Mouse (Mus musculus) neural tube, embryonic 11.5 days (tissue): ENCODE measurements at regions not wholly inside any gene's neighbourhood (a gene's known extent, or its start where the extent isn't known, plus 50 kb on each side); places are given as distances from the start of the nearest gene placed in this dataset.

Experiments used
- ATAC-seq: fragments of 200-750 bp; cut with Nextera tagmentation; 2 replicates; pipeline ENCODE4 v1.8.0; 2017; ENCODE audit warnings: moderate number of reproducible peaks, mild to moderate bottlenecking, moderate TSS enrichment, moderate library complexity; ENCODE audit not compliant: insufficient read depth, low FRiP score, low TSS enrichment
- DNase-seq: peaks from one replicate; pipeline ENCODE4 v3.0.0-alpha.2; 2015; ENCODE audit warnings: low spot score
- H3K27ac ChIP-seq: fragments of 300-500 bp; sonication (generic); 2 replicates; pipeline ENCODE4 v1.5.1; 2014; ENCODE audit warnings: low read depth, mild to moderate bottlenecking, low read length
- H3K27me3 ChIP-seq: fragments of 300-500 bp; sonication (generic); 2 replicates; pipeline ENCODE4 v1.6.1; 2014; ENCODE audit warnings: mild to moderate bottlenecking, low read length, mixed read lengths; ENCODE audit not compliant: control insufficient read depth, insufficient read depth
- H3K36me3 ChIP-seq: fragments of 300-500 bp; sonication (generic); 2 replicates; pipeline ENCODE4 v1.6.1; 2014; ENCODE audit warnings: mild to moderate bottlenecking, low read length, moderate library complexity, mixed read lengths; ENCODE audit not compliant: control insufficient read depth, insufficient read depth
- H3K4me1 ChIP-seq: fragments of 300-500 bp; sonication (generic); 2 replicates; pipeline ENCODE4 v1.6.1; 2014; ENCODE audit warnings: low read length, mixed read lengths; ENCODE audit not compliant: control insufficient read depth, insufficient read depth
- H3K4me2 ChIP-seq: fragments of 300-500 bp; sonication (generic); 2 replicates; pipeline ENCODE4 v1.6.1; 2014; ENCODE audit warnings: low read depth, mild to moderate bottlenecking, moderate library complexity
- H3K4me3 ChIP-seq: fragments of 300-500 bp; sonication (generic); 2 replicates; pipeline ENCODE4 v1.5.1; 2014; ENCODE audit warnings: low read depth, low read length
- H3K9ac ChIP-seq: fragments of 300-500 bp; sonication (generic); 2 replicates; pipeline ENCODE4 v1.6.1; 2014; ENCODE audit warnings: mild to moderate bottlenecking, low read length
- H3K9me3 ChIP-seq: fragments of 300-500 bp; sonication (generic); 2 replicates; pipeline ENCODE4 v1.6.1; 2016; ENCODE audit warnings: low read length; ENCODE audit not compliant: control insufficient read depth
- WGBS: fragments of 180-500 bp; shearing (Covaris S2); extraction: QIAGEN DNeasy Blood & Tissue Kit; methylation state at CpG from one replicate; pipeline ENCODE4 v1.1.7; 2014; 5-methylcytosine and 5-hydroxymethylcytosine counted together

DNA sequence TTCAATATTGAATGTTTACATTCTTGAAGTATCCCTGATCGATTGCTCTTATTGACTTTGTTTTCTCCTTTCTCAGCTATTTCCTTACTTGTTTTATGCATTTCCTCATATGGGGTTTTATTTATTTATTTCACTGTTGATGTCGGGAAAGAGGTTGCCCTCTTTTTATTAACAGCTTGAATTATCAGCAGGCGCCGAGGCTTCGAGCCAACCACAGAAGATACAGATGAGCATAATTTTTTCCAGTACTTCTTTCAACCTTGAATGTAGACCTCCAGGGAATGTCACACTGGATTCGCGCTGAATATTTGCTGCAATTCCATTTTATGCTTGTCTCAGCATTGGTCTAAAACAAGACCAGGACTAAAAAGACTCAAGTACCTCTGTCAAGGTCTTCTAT is 183.4 kb upstream of the Cntn6 start:
- no peaks in the 10 kb centered on the region for H3K9me3 ChIP-seq
- no peak overlapping the region for H3K4me3 ChIP-seq
- ATAC-seq = no peak
- H3K27me3 ChIP-seq = no peaks in the 10 kb centered on the region
- no peaks in the 10 kb centered on the region for H3K36me3 ChIP-seq
- no peak overlapping the region for H3K9ac ChIP-seq
- H3K4me1 ChIP-seq = no peaks in the 10 kb centered on the region
- WGBS = 88% methylated on average over 7 of the region's 7 CpGs
- no peak overlapping the region for H3K27ac ChIP-seq
- H3K4me2 ChIP-seq = no peak overlapping the region
- DNase-seq = no peak

- Histone ChIP-seq H3K27ac (no peak overlapping the region), H3K4me2 (no peak overlapping the region), H3K4me1 (no peaks in the 10 kb centered on the region), H3K4me3 (no peak overlapping the region), H3K36me3 (no peaks in the 10 kb centered on the region), H3K27me3 (no peaks in the 10 kb centered on the region), H3K9me3 (no peaks in the 10 kb centered on the region), H3K9ac (no peak overlapping the region)
- DNase-seq = peak; percentile 14
- peak; percentile 57; the same call in 1 of the 2 replicates for ATAC-seq
- 48% methylated on average over 3 of the region's 3 CpGs for WGBS
Measured at GRCm38 (mm10) chr6:104312993-104313392, 179.6 kb upstream of the Cntn6 start.

DNA sequence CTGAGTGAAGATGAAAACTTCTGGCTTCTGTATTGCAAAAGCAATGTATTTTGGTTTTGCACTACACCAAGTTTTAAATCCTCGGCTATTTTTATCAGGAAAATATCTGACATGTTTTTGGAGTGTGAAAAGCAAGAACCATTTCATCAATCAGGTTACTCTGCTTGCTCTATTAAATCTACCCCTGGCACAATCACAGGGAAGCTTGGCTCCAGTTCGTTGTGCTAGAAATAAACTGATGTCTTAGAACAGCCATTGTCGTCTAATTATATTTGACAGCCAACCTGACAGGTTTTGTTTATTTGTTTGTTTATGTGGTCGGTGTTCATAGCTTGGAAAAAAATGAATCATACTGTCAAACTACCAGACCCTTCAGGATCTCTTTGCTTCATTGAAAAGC is 174.1 kb upstream of the Cntn6 start:
- 88% methylated on average over 4 of the region's 4 CpGs for WGBS
- no peak for ATAC-seq
- no peak for DNase-seq
- Histone ChIP-seq H3K9me3 (no peaks in the 10 kb centered on the region), H3K4me1 (no peaks in the 10 kb centered on the region), H3K36me3 (no peaks in the 10 kb centered on the region), H3K4me3 (no peak overlapping the region), H3K27me3 (no peaks in the 10 kb centered on the region), H3K27ac (no peak overlapping the region), H3K4me2 (no peak overlapping the region), H3K9ac (no peak overlapping the region)

DNA sequence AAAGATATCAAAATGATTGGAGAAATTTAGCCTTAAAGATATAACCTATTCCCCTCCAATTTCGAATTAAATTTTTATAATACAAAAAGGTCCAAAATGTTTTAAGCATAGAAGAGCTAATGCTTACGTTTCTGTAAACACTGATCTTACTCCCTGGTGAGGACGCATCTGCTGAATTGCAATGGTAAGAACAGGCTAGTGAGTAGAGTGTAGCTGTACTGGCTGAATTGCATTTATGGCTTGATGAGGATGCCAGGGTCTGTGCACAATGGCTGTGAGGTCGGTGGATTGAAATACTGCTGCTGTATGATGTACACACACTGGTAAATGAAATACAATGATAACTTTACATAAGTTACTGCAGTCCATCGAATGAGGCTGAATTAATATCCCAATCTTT is 170.4 kb upstream of the Cntn6 start:
- H3K4me1 ChIP-seq = no peaks in the 10 kb centered on the region
- no peak overlapping the region for H3K4me3 ChIP-seq
- DNase-seq (no peak), ATAC-seq (no peak)
- no peaks in the 10 kb centered on the region for H3K9me3 ChIP-seq
- H3K27me3 ChIP-seq = no peaks in the 10 kb centered on the region
- whole genome bisulfite sequencing = 72% methylated on average over 5 of the region's 5 CpGs
- no peak overlapping the region for H3K27ac ChIP-seq
- H3K9ac ChIP-seq = no peak overlapping the region
- no peaks in the 10 kb centered on the region for H3K36me3 ChIP-seq
- H3K4me2 ChIP-seq = no peak overlapping the region

GRCm38 (mm10) chr6:104339134-104339848 is 153.3 kb upstream of the Cntn6 start:
- H3K36me3 ChIP-seq = no peaks in the 10 kb centered on the region
- DNase-seq (no peak), ATAC-seq (no peak)
- H3K4me3 ChIP-seq = no peak overlapping the region
- 86% methylated on average over 8 of the region's 8 CpGs for WGBS
- H3K4me2 ChIP-seq = no peak overlapping the region
- no peak overlapping the region for H3K27ac ChIP-seq
- H3K4me1 ChIP-seq = no peaks in the 10 kb centered on the region
- H3K27me3 ChIP-seq = no peaks in the 10 kb centered on the region
- H3K9ac ChIP-seq = no peak overlapping the region
- no peaks in the 10 kb centered on the region for H3K9me3 ChIP-seq

DNA sequence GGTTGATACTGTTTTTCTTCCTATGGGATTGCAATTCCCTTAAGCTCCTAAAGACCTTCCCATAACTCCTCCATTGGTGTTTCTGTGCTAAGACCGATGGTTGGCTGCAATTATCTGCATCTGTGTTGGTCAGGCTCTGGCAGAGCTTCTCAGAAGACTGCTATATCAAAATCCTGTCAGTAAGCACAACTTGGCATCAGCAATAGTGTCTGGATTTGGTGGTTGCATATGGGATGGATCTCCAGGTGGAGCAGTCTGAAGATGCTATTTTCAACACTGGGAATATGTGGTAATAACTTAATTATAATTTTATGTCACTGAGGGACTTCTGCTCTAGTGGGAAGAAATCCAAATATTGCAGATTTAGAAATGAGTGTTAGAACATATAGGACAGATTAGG is 148.6 kb upstream of the Cntn6 start:
- no peak overlapping the region for H3K4me3 ChIP-seq
- H3K9me3 ChIP-seq = no peaks in the 10 kb centered on the region
- ATAC-seq (no peak), DNase-seq (no peak)
- no peaks in the 10 kb centered on the region for H3K4me1 ChIP-seq
- no peaks in the 10 kb centered on the region for H3K27me3 ChIP-seq
- no peak overlapping the region for H3K4me2 ChIP-seq
- no peaks in the 10 kb centered on the region for H3K36me3 ChIP-seq
- no peak overlapping the region for H3K27ac ChIP-seq
- no peak overlapping the region for H3K9ac ChIP-seq
- 80% methylated on average over 1 of the region's 1 CpGs for WGBS
